ENCODE assay signal across 28 mouse cellular contexts in genomic region chr4:34640731-34641130, GRCm38 (mm10).
"Had no signal": no experiment of that assay in that cellular context is flagged by ENCODE, and none has a peak within 500 bp of the region (broad histone marks: within the 10 kb centered on the region; RNA-seq: fewer than 3 reads in every experiment).

No protein-coding gene starts in this region.

- H3K27ac ChIP-seq: limb, embryonic 12.5 days; limb, embryonic 13.5 days; limb, embryonic 15.5 days; liver, embryonic 12.5 days; liver, embryonic 13.5 days; liver, embryonic 14.5 days; liver, embryonic 15.5 days; lung, embryonic 15.5 days; macrophage; midbrain, embryonic 10.5 days; midbrain, embryonic 12.5 days; midbrain, embryonic 13.5 days; midbrain, embryonic 15.5 days; neural tube, embryonic 12.5 days had no signal

- H3K27me3 ChIP-seq: limb, embryonic 12.5 days; limb, embryonic 13.5 days; limb, embryonic 15.5 days; liver, embryonic 12.5 days; liver, embryonic 13.5 days; liver, embryonic 15.5 days; lung, embryonic 15.5 days; megakaryocyte, embryonic 14.5 days; midbrain, embryonic 12.5 days; midbrain, embryonic 13.5 days; midbrain, embryonic 15.5 days; neural tube, embryonic 12.5 days had no signal

- H3K4me3 ChIP-seq: limb, embryonic 10.5 days; limb, embryonic 12.5 days; limb, embryonic 13.5 days; limb, embryonic 15.5 days; liver, embryonic 12.5 days; liver, embryonic 13.5 days; liver, embryonic 15.5 days; lung, embryonic 15.5 days; megakaryocyte, embryonic 14.5 days; midbrain, embryonic 10.5 days; midbrain, embryonic 12.5 days; midbrain, embryonic 13.5 days; midbrain, embryonic 15.5 days; myocyte; neural tube, embryonic 12.5 days had no signal

- DNase-seq: left cerebral cortex, postnatal 4 days; liver; liver, embryonic 13.5 days; liver, postnatal 0 days; lung, adult 18-20 months; lung, adult 2 months; lung, embryonic 14.5 days; lung, postnatal 10 days; lung, postnatal 14 days; lung, postnatal 36 days; lung, postnatal 4 days; midbrain, embryonic 14.5 days had no signal

- H3K9me3 ChIP-seq: limb, embryonic 10.5 days; limb, embryonic 12.5 days; limb, embryonic 13.5 days; limb, embryonic 15.5 days; liver, embryonic 12.5 days; liver, embryonic 13.5 days; liver, embryonic 15.5 days; lung, embryonic 15.5 days; midbrain, embryonic 10.5 days; midbrain, embryonic 12.5 days; midbrain, embryonic 13.5 days; midbrain, embryonic 15.5 days; neural tube, embryonic 12.5 days had no signal

- H3K4me1 ChIP-seq: limb, embryonic 10.5 days; limb, embryonic 12.5 days; limb, embryonic 13.5 days; liver, embryonic 12.5 days; liver, embryonic 13.5 days; liver, embryonic 15.5 days; megakaryocyte, embryonic 14.5 days; midbrain, embryonic 10.5 days; midbrain, embryonic 12.5 days; midbrain, embryonic 13.5 days; midbrain, embryonic 15.5 days; neural tube, embryonic 12.5 days had no signal
